Mouse (Mus musculus): ENCODE results near the gene Cdhr3.

The Cdhr3 gene

GRCm38 (mm10) chr12:33008305-33009110 lies 84.2 kb downstream of the Cdhr3 start:
- DNase-seq (ENCODE audit: low read depth, low spot score) = no peak

- DNase-seq (ENCODE audit: low read depth, low spot score) = no peak
Observed at GRCm38 (mm10) chr12:33007176-33007575, 85.5 kb downstream of the Cdhr3 start.

GRCm38 (mm10) chr12:33005858-33006257 lies 86.8 kb downstream of the Cdhr3 start:
- no peak for DNase-seq (ENCODE audit: low read depth, low spot score)

- no peak for DNase-seq (ENCODE audit: low read depth, low spot score)
Observed at GRCm38 (mm10) chr12:33003339-33003965, 89.2 kb downstream of the Cdhr3 start.

GRCm38 (mm10) chr12:33000402-33000801 lies 92.3 kb downstream of the Cdhr3 start:
- no peak for DNase-seq (ENCODE audit: low read depth, low spot score)

GRCm38 (mm10) chr12:32999778-33000177 lies 92.9 kb downstream of the Cdhr3 start:
- DNase-seq (ENCODE audit: low read depth, low spot score) = peak; percentile 51

GRCm38 (mm10) chr12:32998766-32999165 lies 93.9 kb downstream of the Cdhr3 start:
- DNase-seq (ENCODE audit: low read depth, low spot score) = peak; percentile 26

- no peak for DNase-seq (ENCODE audit: low read depth, low spot score)
Observed at GRCm38 (mm10) chr12:32995081-32995834, 97.4 kb downstream of the Cdhr3 start.

GRCm38 (mm10) chr12:32994081-32994480 lies 98.6 kb downstream of the Cdhr3 start:
- no peak for DNase-seq (ENCODE audit: low read depth, low spot score)

GRCm38 (mm10) chr12:32989731-32990130 lies 102.9 kb downstream of the Cdhr3 start:
- DNase-seq (ENCODE audit: low read depth, low spot score) = peak; percentile 25

GRCm38 (mm10) chr12:32986284-32986683 lies 106.4 kb downstream of the Cdhr3 start:
- no peak for DNase-seq (ENCODE audit: low read depth, low spot score)

Data from CD4-positive, CD25-positive, alpha-beta regulatory T cell, adult 2 months (primary cell).